Mouse (Mus musculus): ENCODE measurements around the gene Pitpnb. TPM values are rescaled to one million over a fixed set of nuclear protein-coding genes. Genes with fewer than 3 reads are reported as not detected.

Gene Pitpnb
- polyA plus RNA-seq, 1 experiment from 2014 or later = 61.0 TPM

DNA sequence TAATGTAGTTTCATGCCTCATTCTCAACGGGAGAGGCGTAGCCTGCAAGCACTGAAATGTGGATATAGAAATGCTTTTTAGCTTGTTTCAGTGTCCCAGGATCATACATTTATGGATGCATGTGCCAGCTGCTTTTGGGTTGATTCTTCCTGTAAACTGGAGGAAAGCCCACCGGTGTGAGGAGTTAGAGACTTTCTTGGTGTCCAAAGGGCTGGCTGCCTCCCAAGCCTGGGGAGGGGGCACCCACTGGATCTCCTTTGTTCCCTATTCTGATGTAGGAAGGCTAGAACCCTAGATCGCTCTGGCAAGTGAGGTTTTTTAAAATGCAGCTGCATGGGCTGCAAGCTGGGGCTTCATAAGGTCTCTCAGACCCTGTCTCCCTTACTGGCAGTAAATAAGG, 93.1 kb downstream of the Pitpnb start:
- Histone ChIP-seq H3K4me3 (no peak overlapping the region), H3K9me3 (replicated peaks) (no peaks in the 10 kb centered on the region), H3K4me2 (peak overlapping the region; percentile 4; the same call in 1 of the 2 replicates), H3K4me1 (replicated peaks) (peaks cover 52% of the 10 kb centered on the region), H3K27ac (no peak overlapping the region), H3K36me3 (0 out of 2 replicates have a peak, but pooled peaks cover 2% of the 10 kb centered on the region), H3K9ac (no peak overlapping the region), H3K27me3 (peaks cover 32% of the 10 kb centered on the region)
- 74% methylated on average over 4 of the region's 4 CpGs for WGBS
- ATAC-seq (replicated peaks; ENCODE audit: insufficient number of reproducible peaks, insufficient read depth, low FRiP score, low read depth) = no peak

DNA sequence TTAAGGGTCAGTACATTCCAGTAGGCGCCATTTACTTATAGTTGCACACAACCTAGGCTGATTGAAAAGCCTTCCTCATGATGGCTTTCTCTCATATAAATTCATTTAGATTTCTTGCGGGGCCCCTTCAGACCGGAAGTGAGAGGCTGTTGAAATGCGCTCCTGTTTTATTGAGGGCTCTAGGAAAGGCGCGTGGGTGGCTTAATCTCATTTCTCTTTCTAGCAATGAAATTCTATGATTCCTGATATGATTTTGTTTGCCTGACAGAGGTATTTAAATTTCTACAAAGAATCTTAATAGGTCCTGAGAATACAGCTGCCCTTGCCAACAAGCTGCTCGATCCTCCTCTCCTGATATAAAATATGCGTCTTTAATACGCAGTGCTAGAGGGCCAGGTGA, 95.2 kb downstream of the Pitpnb start:
- Histone ChIP-seq H3K9me3 (replicated peaks) (no peaks in the 10 kb centered on the region), H3K27me3 (peaks cover 12% of the 10 kb centered on the region), H3K9ac (no peak overlapping the region), H3K4me3 (no peak overlapping the region), H3K4me2 (no peak overlapping the region), H3K36me3 (0 out of 2 replicates have a peak, but pooled peaks cover 2% of the 10 kb centered on the region), H3K27ac (no peak overlapping the region), H3K4me1 (replicated peaks) (peaks cover 43% of the 10 kb centered on the region)
- 81% methylated on average over 9 of the region's 9 CpGs for WGBS
- ATAC-seq (replicated peaks; ENCODE audit: insufficient number of reproducible peaks, insufficient read depth, low FRiP score, low read depth) = no peak

DNA sequence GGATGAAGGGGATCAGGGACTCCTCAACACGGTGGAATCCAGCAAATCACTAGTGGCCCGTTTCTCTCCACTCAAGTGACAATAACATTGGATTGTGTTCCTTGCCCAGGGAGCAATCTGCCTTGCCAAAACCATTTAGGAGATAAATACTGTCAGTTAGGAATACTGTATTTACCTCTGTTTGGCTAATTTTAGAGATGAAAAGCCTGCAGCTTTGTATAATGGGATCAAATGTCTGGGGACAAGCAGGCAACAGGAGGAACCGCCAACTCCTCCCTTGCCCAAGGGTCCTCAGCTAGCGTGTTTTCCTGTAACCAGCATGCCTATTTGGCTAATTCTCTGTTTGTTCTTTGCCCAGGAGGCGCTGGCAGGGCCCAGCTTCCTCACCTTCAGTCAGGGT, 95.7 kb downstream of the Pitpnb start:
- 63% methylated on average over 5 of the region's 5 CpGs for WGBS
- Histone ChIP-seq H3K4me3 (no peak overlapping the region), H3K4me1 (replicated peaks) (peaks cover 43% of the 10 kb centered on the region), H3K27ac (no peak overlapping the region), H3K9me3 (replicated peaks) (no peaks in the 10 kb centered on the region), H3K9ac (no peak overlapping the region), H3K4me2 (no peak overlapping the region), H3K36me3 (no peaks in the 10 kb centered on the region), H3K27me3 (peaks cover 8% of the 10 kb centered on the region)
- no peak for ATAC-seq (replicated peaks; ENCODE audit: insufficient number of reproducible peaks, insufficient read depth, low FRiP score, low read depth)

DNA sequence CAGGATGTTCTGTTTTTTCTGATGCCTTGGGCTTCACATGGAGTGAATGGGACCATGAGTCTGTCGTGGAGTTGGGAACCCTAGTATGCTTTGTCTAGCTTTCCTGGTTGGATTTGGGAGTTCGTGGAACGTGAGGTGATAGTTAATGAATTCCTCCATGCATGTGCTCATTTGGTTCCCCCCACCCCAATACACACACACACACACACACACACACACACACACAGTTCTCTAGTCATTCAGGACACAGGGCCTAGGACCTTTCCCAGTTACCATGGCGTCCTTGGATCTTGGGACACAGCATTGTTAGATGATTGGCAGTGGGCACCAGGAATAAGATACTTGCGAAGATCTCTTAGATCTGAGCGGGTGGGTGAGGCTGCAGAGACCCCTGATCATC, 98.3 kb downstream of the Pitpnb start:
- 82% methylated on average over 6 of the region's 6 CpGs for WGBS
- no peak overlapping the region for H3K27ac ChIP-seq
- ATAC-seq (replicated peaks; ENCODE audit: insufficient number of reproducible peaks, insufficient read depth, low FRiP score, low read depth) = no peak
- no peak overlapping the region for H3K4me3 ChIP-seq
- H3K4me2 ChIP-seq = no peak overlapping the region
- H3K9me3 ChIP-seq (replicated peaks) = no peaks in the 10 kb centered on the region
- no peaks in the 10 kb centered on the region for H3K27me3 ChIP-seq
- H3K4me1 ChIP-seq (replicated peaks) = peaks cover 49% of the 10 kb centered on the region
- no peak overlapping the region for H3K9ac ChIP-seq
- no peaks in the 10 kb centered on the region for H3K36me3 ChIP-seq

DNA sequence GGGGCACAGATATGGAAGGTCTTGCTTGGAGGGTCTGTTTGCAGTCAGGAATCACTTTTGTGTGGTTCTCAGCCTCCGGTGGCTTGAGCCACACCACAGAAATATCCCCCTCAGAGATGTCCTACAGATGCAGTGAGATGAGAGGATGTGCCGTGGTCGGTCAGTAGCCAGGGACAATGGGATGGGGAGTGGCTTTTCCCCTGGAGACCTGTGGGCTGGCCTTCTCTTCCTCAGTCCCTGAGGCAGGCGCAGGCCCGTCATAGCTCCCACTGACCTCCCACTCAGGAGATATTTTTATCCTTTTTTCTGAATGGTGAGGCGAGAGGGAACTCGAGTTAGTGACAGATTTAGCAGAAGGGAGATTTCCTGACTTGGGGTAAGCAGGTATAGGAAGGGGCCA, 99.2 kb downstream of the Pitpnb start:
- H3K27ac ChIP-seq = peak overlapping the region; percentile 30
- H3K9ac ChIP-seq = no peak overlapping the region
- H3K4me2 ChIP-seq = no peak overlapping the region
- peaks cover 57% of the 10 kb centered on the region for H3K4me1 ChIP-seq (replicated peaks)
- H3K4me3 ChIP-seq = no peak overlapping the region
- peak; percentile 24; the same call in 1 of the 2 replicates for ATAC-seq (replicated peaks; ENCODE audit: insufficient number of reproducible peaks, insufficient read depth, low FRiP score, low read depth)
- no peaks in the 10 kb centered on the region for H3K9me3 ChIP-seq (replicated peaks)
- WGBS = 37% methylated on average over 7 of the region's 7 CpGs
- H3K36me3 ChIP-seq = no peaks in the 10 kb centered on the region
- no peaks in the 10 kb centered on the region for H3K27me3 ChIP-seq

DNA sequence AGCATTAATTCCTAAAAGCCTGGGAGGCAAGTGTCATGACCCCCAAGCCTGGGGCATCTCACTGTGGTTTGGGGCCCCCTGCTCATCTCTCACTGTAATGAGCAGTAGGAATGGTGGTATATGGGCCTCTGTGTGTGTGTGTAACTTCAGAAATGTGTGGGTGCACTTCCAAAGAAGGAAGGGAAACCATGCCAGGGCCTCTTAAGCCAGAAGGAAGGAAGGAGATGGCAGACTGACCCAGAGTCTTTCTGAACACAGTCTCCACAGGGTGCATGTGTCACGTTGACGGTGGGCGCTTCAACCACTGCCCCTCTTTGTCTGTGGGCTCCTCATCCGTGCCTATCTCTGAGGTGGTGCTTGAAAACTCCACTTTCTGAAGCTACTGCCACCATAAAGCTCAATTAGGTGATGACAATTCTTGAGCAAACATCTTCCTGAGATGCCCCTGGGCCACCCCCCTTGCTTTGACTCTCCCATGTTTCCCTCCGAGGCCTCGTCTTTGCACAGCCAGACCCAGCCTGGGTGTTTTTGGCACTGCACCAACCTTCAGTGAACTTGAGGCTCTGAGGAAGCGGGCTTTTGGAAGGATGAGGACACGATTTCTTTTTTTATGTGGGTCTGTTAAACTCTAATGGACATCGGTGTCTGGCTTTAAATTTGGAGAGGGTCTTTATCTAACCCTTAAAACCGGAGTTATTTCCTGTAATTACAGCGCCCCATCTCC, 100.6 kb downstream of the Pitpnb start:
- no peak overlapping the region for H3K4me2 ChIP-seq
- H3K27ac ChIP-seq = no peak overlapping the region
- no peak for ATAC-seq (replicated peaks; ENCODE audit: insufficient number of reproducible peaks, insufficient read depth, low FRiP score, low read depth)
- no peaks in the 10 kb centered on the region for H3K9me3 ChIP-seq (replicated peaks)
- H3K36me3 ChIP-seq = no peaks in the 10 kb centered on the region
- WGBS = 49% methylated on average over 11 of the region's 11 CpGs
- H3K9ac ChIP-seq = no peak overlapping the region
- no peak overlapping the region for H3K4me3 ChIP-seq
- no peaks in the 10 kb centered on the region for H3K27me3 ChIP-seq
- peaks cover 69% of the 10 kb centered on the region for H3K4me1 ChIP-seq (replicated peaks)

DNA sequence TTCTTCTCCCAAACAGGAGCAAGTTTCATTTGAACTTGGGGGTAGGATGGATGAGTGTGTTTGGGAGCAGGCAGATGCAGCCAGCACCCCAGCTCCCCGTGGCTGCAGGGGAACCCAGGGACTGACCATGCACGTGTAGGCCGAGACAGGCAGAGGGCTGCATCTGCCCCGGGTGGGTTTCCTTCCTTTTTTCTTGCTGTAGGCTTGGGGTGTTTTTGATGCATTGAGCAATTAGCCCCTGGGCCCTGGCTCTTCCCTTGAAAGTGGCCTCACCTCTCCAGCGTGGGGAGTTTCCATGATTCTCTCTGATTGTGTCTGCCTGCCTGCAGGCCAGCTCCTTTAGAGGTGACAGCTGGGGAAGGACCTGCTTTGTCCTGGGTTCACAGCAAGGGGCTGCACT, 102.3 kb downstream of the Pitpnb start:
- H3K27ac ChIP-seq = no peak overlapping the region
- H3K36me3 ChIP-seq = no peaks in the 10 kb centered on the region
- ATAC-seq (replicated peaks; ENCODE audit: insufficient number of reproducible peaks, insufficient read depth, low FRiP score, low read depth) = no peak
- WGBS = 53% methylated on average over 5 of the region's 5 CpGs
- no peak overlapping the region for H3K9ac ChIP-seq
- H3K27me3 ChIP-seq = no peaks in the 10 kb centered on the region
- H3K4me3 ChIP-seq = no peak overlapping the region
- H3K4me2 ChIP-seq = no peak overlapping the region
- peaks cover 69% of the 10 kb centered on the region for H3K4me1 ChIP-seq (replicated peaks)
- no peaks in the 10 kb centered on the region for H3K9me3 ChIP-seq (replicated peaks)

DNA sequence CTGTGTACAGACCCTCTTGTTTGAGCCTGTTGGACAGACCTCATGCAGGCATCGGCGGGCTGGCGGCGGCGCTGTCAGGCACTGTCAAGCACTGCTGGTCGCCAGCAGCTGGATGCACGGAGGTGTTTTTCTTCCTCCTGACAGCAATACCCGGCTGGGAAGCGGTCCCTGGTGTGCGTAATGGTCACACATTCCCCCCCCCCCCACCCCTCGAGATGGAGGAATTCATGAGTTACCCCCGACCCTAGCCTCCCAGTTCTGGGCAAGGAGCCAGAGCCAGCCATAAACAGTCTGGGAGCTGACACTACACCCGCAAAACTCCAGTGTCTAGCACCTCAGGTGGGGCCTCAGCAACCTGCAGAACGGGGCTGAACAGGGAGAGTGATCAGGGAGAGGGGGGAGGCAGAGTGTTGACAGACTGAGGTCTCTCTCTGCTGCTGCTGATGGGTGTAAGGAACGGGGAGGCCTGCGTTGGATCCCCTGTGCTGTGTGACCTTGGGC, 103.8 kb downstream of the Pitpnb start:
- Histone ChIP-seq H3K4me3 (0 out of 2 replicates have a peak overlapping the region, but pooled peaks have one; percentile 3), H3K27ac (peak overlapping the region; percentile 43; the same call in 1 of the 2 replicates), H3K9ac (0 out of 2 replicates have a peak overlapping the region, but pooled peaks have one; percentile 6), H3K9me3 (replicated peaks) (no peaks in the 10 kb centered on the region), H3K36me3 (no peaks in the 10 kb centered on the region), H3K27me3 (no peaks in the 10 kb centered on the region), H3K4me1 (replicated peaks) (peaks cover 68% of the 10 kb centered on the region), H3K4me2 (peak overlapping the region; percentile 38)
- 11% methylated on average over 16 of the region's 16 CpGs for WGBS
- peak; percentile 19; the same call in 1 of the 2 replicates for ATAC-seq (replicated peaks; ENCODE audit: insufficient number of reproducible peaks, insufficient read depth, low FRiP score, low read depth)

DNA sequence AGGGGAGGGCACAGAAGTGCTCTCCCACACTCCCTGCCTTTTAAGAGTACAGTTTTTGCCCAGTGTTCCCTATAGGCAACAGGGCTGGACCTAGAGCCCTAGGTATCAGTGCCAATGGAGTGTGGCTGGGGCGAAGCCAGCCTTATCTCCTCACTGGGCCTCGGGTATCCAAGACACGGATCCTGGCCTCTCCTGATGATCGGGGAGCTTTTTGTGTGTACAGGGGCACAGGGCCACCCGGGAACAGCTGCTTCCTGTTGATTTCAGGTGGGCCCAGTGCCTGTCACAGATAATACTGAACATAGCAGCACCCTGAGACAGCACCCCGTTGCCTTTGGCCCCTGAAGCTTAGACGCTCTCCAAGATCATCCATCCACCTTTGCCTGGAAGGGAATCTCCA, 105.7 kb downstream of the Pitpnb start:
- Histone ChIP-seq H3K9ac (no peak overlapping the region), H3K27me3 (no peaks in the 10 kb centered on the region), H3K4me1 (replicated peaks) (peaks cover 56% of the 10 kb centered on the region), H3K4me2 (no peak overlapping the region), H3K27ac (no peak overlapping the region), H3K4me3 (no peak overlapping the region), H3K36me3 (no peaks in the 10 kb centered on the region), H3K9me3 (replicated peaks) (no peaks in the 10 kb centered on the region)
- no peak for ATAC-seq (replicated peaks; ENCODE audit: insufficient number of reproducible peaks, insufficient read depth, low FRiP score, low read depth)
- 46% methylated on average over 7 of the region's 7 CpGs for WGBS

DNA sequence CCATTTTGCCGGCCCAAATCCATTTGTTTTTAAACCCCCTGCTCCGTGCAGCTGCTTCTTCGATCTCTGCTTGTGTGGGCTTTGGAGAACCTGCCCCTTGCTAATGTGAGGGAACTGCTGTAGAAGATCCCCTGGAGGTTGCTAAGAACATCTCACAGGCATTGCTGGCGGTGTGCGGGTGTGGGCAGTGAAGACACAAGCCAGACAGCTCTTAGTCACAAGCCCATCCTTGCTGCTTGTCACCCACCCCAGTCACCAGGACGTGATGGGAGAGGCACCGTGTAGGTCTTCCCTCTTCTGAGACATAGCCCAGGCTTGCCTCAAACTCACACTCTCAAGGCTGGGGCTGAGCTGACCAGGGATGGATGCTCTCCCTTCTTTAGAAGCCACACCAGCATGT, 106.6 kb downstream of the Pitpnb start:
- H3K36me3 ChIP-seq = no peaks in the 10 kb centered on the region
- no peak overlapping the region for H3K9ac ChIP-seq
- no peak overlapping the region for H3K27ac ChIP-seq
- 75% methylated on average over 7 of the region's 7 CpGs for WGBS
- H3K27me3 ChIP-seq = no peaks in the 10 kb centered on the region
- H3K4me1 ChIP-seq (replicated peaks) = peaks cover 52% of the 10 kb centered on the region
- H3K4me3 ChIP-seq = no peak overlapping the region
- no peak overlapping the region for H3K4me2 ChIP-seq
- H3K9me3 ChIP-seq (replicated peaks) = no peaks in the 10 kb centered on the region
- ATAC-seq (replicated peaks; ENCODE audit: insufficient number of reproducible peaks, insufficient read depth, low FRiP score, low read depth) = no peak

Measured in heart, embryonic 15.5 days (tissue).